Mouse (Mus musculus): ENCODE results near the gene Senp6. TPM values are rescaled to one million over a fixed set of nuclear protein-coding genes. Genes with fewer than 3 reads are reported as not detected.

Senp6 gene
- polyA plus RNA-seq, 1 experiment from 2014 or later = 82.2 TPM

DNA sequence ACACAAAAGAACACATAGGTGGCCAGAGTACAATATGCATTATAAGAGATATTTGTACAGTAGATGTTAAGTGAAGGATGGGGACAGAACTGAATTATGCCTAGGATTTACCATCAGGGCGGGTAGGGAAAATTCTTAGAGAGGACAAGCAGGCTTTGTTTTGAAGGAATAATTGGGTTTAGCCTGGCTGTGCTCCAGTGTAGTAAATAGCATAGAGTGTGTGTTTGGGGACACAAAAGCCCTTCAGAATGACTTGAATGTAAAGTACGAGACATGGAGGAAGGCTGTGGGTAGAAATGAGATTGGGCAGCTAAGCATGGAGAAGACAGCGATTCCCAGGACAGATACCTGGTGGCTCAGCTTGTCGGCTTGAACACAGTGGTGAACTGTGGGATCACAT is 94.7 kb downstream of the Senp6 start:
- WGBS = 80% methylated on average over 4 of the region's 4 CpGs
- no peak overlapping the region for H3K4me3 ChIP-seq
- H3K4me2 ChIP-seq (replicated peaks) = no peak overlapping the region
- peaks cover 8% of the 10 kb centered on the region for H3K4me1 ChIP-seq
- H3K9ac ChIP-seq = no peak overlapping the region
- no peak overlapping the region for H3K27ac ChIP-seq
- no peaks in the 10 kb centered on the region for H3K9me3 ChIP-seq
- H3K36me3 ChIP-seq = no peaks in the 10 kb centered on the region
- H3K27me3 ChIP-seq = no peaks in the 10 kb centered on the region
- no peak for ATAC-seq (ENCODE audit: insufficient number of reproducible peaks, insufficient read depth, low FRiP score, low TSS enrichment)

DNA sequence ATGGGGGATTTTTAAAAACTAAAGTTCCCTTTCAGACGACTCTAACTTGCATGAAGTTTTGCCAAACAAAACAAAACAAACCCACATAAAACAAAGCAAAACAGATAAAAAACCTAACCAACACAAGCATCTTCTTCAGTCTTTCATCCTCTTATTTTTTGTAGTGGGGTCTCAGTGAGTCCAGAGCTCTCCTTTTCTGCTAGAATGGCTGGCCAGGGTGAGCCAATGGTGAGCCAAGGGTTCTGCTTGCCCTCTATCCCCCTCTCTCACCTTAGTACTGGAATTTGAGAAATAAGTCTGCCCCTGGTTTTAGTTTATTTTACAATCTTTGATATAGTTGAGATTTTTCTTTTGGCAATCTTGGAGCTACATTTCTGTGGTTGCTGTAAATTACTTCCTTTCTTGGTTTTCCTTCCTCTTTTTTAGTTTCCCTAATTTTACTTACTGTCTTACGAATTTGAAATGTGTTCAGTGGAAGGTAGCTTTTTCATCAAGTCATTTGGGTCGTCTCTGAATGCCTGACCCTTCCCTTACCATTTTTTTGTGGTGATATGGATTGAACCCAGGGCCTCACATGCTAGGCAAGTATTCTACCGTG is 96.5 kb downstream of the Senp6 start:
- ATAC-seq (ENCODE audit: insufficient number of reproducible peaks, insufficient read depth, low FRiP score, low TSS enrichment) = no peak
- Histone ChIP-seq H3K36me3 (no peaks in the 10 kb centered on the region), H3K4me3 (no peak overlapping the region), H3K9me3 (no peaks in the 10 kb centered on the region), H3K9ac (no peak overlapping the region), H3K4me2 (replicated peaks) (no peak overlapping the region), H3K27me3 (no peaks in the 10 kb centered on the region), H3K4me1 (peaks cover 10% of the 10 kb centered on the region), H3K27ac (no peak overlapping the region)
- WGBS = 79% methylated on average over 4 of the region's 4 CpGs

GRCm38 (mm10) chr9:80164191-80164590 is 97.5 kb downstream of the Senp6 start:
- no peak for ATAC-seq (ENCODE audit: insufficient number of reproducible peaks, insufficient read depth, low FRiP score, low TSS enrichment)
- 0 out of 2 replicates have a peak overlapping the region, but pooled peaks have one; percentile 76 for H3K27ac ChIP-seq
- peak overlapping the region; percentile 79 for H3K4me3 ChIP-seq
- peak overlapping the region; percentile 73 for H3K9ac ChIP-seq
- peaks cover 10% of the 10 kb centered on the region for H3K4me1 ChIP-seq
- H3K27me3 ChIP-seq = no peaks in the 10 kb centered on the region
- H3K4me2 ChIP-seq (replicated peaks) = peak overlapping the region; percentile 82
- no peaks in the 10 kb centered on the region for H3K9me3 ChIP-seq
- no peaks in the 10 kb centered on the region for H3K36me3 ChIP-seq
- 4% methylated on average over 13 of the region's 13 CpGs for WGBS

- no peaks in the 10 kb centered on the region for H3K27me3 ChIP-seq
- peak within 1 kb of the TSS; percentile 79 for H3K4me3 ChIP-seq
- H3K9ac ChIP-seq = peak within 1 kb of the TSS; percentile 73
- under 1% methylated on average over 69 of the region's 69 CpGs for WGBS
- peak within 1 kb of the TSS; percentile 82 for H3K4me2 ChIP-seq (replicated peaks)
- peak; percentile 97 for ATAC-seq (ENCODE audit: insufficient number of reproducible peaks, insufficient read depth, low FRiP score, low TSS enrichment)
- H3K9me3 ChIP-seq = no peaks in the 10 kb centered on the region
- no peaks in the 10 kb centered on the region for H3K36me3 ChIP-seq
- H3K4me1 ChIP-seq = peaks cover 10% of the 10 kb centered on the region
- H3K27ac ChIP-seq = peak within 1 kb of the TSS; percentile 76
Observed at GRCm38 (mm10) chr9:80164611-80165474, 98.1 kb downstream of the Senp6 start, which contains the start of gene Myo6. Gene Myo6, plus strand, starts transcription at chr9:80165031.

- Histone ChIP-seq H3K27me3 (no peaks in the 10 kb centered on the region), H3K4me2 (replicated peaks) (peak overlapping the region; percentile 82), H3K4me1 (peaks cover 10% of the 10 kb centered on the region), H3K27ac (no peak overlapping the region), H3K4me3 (peak overlapping the region; percentile 79), H3K9ac (no peak overlapping the region), H3K36me3 (no peaks in the 10 kb centered on the region), H3K9me3 (no peaks in the 10 kb centered on the region)
- 35% methylated on average over 9 of the region's 9 CpGs for WGBS
- ATAC-seq (ENCODE audit: insufficient number of reproducible peaks, insufficient read depth, low FRiP score, low TSS enrichment) = no peak
Observed at GRCm38 (mm10) chr9:80165690-80166089, 99.0 kb downstream of the Senp6 start.

- H3K4me3 ChIP-seq = no peak overlapping the region
- 53% methylated on average over 6 of the region's 6 CpGs for WGBS
- no peak overlapping the region for H3K27ac ChIP-seq
- no peak overlapping the region for H3K4me2 ChIP-seq (replicated peaks)
- H3K36me3 ChIP-seq = no peaks in the 10 kb centered on the region
- no peaks in the 10 kb centered on the region for H3K9me3 ChIP-seq
- no peaks in the 10 kb centered on the region for H3K27me3 ChIP-seq
- H3K4me1 ChIP-seq = peaks cover 10% of the 10 kb centered on the region
- H3K9ac ChIP-seq = no peak overlapping the region
- no peak for ATAC-seq (ENCODE audit: insufficient number of reproducible peaks, insufficient read depth, low FRiP score, low TSS enrichment)
Observed at GRCm38 (mm10) chr9:80166425-80166824, 99.7 kb downstream of the Senp6 start.

- Histone ChIP-seq H3K4me1 (peaks cover 10% of the 10 kb centered on the region), H3K27me3 (no peaks in the 10 kb centered on the region), H3K9ac (no peak overlapping the region), H3K9me3 (no peaks in the 10 kb centered on the region), H3K36me3 (no peaks in the 10 kb centered on the region), H3K4me2 (replicated peaks) (no peak overlapping the region), H3K27ac (no peak overlapping the region), H3K4me3 (no peak overlapping the region)
- WGBS = 83% methylated on average over 4 of the region's 4 CpGs
- ATAC-seq (ENCODE audit: insufficient number of reproducible peaks, insufficient read depth, low FRiP score, low TSS enrichment) = no peak
Observed at GRCm38 (mm10) chr9:80167089-80167488, 100.4 kb downstream of the Senp6 start.

DNA sequence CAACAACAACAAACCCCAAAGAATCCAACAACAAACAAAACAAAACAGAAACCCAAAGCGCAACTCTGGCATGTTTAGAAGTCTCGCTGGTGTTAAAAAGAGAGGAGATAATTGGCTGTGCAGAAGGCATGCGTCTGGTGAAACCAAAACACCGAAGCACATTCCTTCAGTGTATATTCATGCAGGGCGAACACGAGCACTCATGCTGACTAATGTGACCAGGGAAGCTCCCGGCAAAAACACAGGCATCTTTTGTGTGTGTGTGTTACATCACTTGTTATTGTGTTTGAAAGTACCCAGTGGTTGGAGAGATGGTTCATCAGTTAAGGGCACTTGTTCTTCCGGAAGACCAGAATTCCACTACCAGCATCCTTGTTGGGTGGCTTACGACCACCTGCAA is 102.8 kb downstream of the Senp6 start:
- Histone ChIP-seq H3K27me3 (no peaks in the 10 kb centered on the region), H3K9me3 (no peaks in the 10 kb centered on the region), H3K4me3 (no peak overlapping the region), H3K9ac (no peak overlapping the region), H3K36me3 (no peaks in the 10 kb centered on the region), H3K4me2 (replicated peaks) (no peak overlapping the region), H3K27ac (no peak overlapping the region), H3K4me1 (peaks cover 9% of the 10 kb centered on the region)
- ATAC-seq (ENCODE audit: insufficient number of reproducible peaks, insufficient read depth, low FRiP score, low TSS enrichment) = no peak
- 84% methylated on average over 9 of the region's 9 CpGs for WGBS

DNA sequence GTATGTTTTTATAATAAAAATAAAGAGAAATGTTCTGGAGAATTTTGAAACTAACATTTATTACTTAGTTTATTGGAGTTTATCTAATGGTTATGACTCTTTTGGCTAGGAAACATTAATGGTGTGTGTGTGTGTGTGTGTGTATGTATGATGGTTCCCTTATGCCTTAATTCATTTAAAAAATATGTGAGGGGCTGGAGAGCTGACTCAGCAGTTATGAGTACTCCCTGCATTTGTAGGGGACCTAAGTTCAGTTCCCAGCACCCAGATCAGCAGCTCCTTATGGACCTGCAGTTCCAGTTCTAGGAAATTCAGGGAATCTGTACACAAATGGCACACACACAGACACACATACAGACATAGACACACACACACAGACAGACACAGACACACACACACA is 104.5 kb downstream of the Senp6 start:
- H3K9me3 ChIP-seq = no peaks in the 10 kb centered on the region
- H3K4me2 ChIP-seq (replicated peaks) = no peak overlapping the region
- peaks cover 6% of the 10 kb centered on the region for H3K4me1 ChIP-seq
- no peak overlapping the region for H3K4me3 ChIP-seq
- H3K27ac ChIP-seq = no peak overlapping the region
- ATAC-seq (ENCODE audit: insufficient number of reproducible peaks, insufficient read depth, low FRiP score, low TSS enrichment) = no peak
- no peaks in the 10 kb centered on the region for H3K36me3 ChIP-seq
- H3K27me3 ChIP-seq = no peaks in the 10 kb centered on the region
- H3K9ac ChIP-seq = no peak overlapping the region

- Histone ChIP-seq H3K9me3 (no peaks in the 10 kb centered on the region), H3K36me3 (no peaks in the 10 kb centered on the region), H3K4me2 (replicated peaks) (no peak overlapping the region), H3K4me1 (peaks cover 3% of the 10 kb centered on the region; the same call in 1 of the 2 replicates), H3K9ac (no peak overlapping the region), H3K27me3 (no peaks in the 10 kb centered on the region), H3K4me3 (no peak overlapping the region), H3K27ac (no peak overlapping the region)
- ATAC-seq (ENCODE audit: insufficient number of reproducible peaks, insufficient read depth, low FRiP score, low TSS enrichment) = no peak
- 75% methylated on average over 8 of the region's 8 CpGs for WGBS
Observed at GRCm38 (mm10) chr9:80172396-80173222, 105.9 kb downstream of the Senp6 start.

DNA sequence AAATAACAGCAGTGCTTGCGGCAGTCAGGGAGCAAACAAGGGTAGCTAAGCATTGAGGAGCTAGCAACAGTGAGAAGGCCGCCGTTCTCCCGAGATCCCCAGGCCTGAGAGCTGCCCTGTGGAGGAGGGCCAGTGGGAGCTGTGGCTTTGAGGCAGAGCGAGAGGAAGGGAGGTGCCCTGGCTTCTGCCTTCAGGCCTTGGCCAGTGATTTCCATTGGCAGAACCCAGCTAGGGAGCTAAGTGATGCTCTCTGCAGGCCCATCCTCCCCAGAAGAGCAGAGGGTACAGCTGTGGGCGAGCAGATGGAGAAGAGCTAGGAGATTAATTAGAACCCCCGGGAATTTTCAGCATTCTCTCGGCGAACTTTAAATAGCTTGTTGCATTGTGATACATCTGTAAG is 106.9 kb downstream of the Senp6 start:
- Histone ChIP-seq H3K4me1 (peaks cover 3% of the 10 kb centered on the region; the same call in 1 of the 2 replicates), H3K9me3 (no peaks in the 10 kb centered on the region), H3K36me3 (no peaks in the 10 kb centered on the region), H3K4me2 (replicated peaks) (no peak overlapping the region), H3K9ac (no peak overlapping the region), H3K4me3 (no peak overlapping the region), H3K27ac (no peak overlapping the region), H3K27me3 (no peaks in the 10 kb centered on the region)
- 0 out of 2 replicates have a peak, but pooled peaks have one; percentile 47 for ATAC-seq (ENCODE audit: insufficient number of reproducible peaks, insufficient read depth, low FRiP score, low TSS enrichment)
- WGBS = 48% methylated on average over 9 of the region's 9 CpGs
